Mouse (Mus musculus) monocyte, adult 2 months (primary cell): ENCODE data around the gene Glyctk.

Experiments
- DNase-seq, 2 experiments: peaks; one replicate each; pipeline ENCODE4 v3.0.0; 2022; ENCODE audit warnings: low spot score in 2 of 2, low read depth in 1 of 2

The Glyctk gene

DNA sequence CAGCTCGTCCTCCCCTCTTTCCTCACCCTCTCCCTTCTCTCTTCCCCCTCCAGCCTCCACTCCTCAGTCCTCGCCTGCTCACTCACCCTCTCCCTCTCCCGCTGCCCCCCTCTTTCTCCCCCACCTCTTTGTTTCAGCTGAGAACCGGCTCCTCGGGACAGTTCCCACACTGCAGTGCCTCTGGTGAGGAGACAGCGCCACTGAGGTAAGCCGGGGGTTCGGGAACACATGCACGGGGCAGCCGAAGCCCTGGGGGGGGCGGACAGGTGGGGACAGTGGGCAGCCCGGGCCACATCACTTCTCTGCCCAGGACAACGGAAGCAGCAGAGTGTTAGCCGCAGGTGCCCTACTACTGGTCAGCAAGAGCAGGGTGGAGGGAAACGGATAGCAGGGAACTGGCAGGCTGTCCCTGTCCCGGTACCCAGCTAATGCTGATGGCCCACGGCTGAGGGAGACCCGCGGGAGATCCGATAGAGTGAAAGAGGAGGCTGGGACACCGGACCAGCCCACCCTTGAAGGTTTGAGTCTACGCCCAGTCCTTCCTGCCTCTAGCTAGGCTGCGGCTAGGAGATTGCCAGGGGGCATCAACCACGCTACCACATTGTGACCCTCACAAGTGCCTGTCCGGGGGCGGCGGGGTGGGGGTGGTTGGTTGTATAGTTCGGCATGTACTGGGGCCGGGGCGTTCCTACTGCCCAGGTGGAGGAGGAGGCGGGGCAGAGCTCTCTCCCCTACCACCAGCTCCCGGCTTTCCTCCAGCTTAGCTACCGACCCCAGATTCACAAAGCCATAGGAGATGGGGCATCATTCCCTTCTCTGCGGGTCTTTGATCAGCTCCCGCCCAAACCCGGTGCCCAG, 9.2 kb downstream of the Glyctk start:
- no peak for DNase-seq

DNA sequence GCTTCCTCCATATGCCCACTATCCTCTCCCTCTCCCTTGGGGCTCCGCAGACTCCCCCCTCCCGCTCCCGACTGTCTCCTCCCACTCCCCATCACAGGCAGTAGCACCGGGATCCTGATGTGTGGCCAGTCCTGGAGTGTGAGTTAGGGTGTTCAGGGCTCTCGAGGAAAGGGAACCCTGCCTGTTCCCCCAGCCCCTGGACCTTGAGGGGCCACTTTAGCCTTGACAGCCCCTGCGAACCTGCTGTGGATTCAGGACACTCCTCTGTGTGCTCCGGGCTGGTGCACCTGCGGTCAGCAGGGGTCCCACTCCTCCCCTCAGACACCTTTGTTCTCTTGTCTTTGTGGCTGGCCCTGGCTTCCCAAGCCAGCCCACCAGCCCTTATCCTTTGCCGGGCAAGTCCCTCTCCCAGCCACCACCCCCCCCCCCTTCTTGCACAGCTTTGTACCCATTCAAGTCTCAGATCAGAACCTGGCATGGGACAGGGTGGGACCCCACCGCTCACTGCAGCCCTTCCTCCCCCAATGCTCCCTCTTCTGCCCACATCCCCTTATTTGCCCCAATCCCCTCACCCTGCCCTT, 10.0 kb downstream of the Glyctk start:
- DNase-seq = no peak

DNA sequence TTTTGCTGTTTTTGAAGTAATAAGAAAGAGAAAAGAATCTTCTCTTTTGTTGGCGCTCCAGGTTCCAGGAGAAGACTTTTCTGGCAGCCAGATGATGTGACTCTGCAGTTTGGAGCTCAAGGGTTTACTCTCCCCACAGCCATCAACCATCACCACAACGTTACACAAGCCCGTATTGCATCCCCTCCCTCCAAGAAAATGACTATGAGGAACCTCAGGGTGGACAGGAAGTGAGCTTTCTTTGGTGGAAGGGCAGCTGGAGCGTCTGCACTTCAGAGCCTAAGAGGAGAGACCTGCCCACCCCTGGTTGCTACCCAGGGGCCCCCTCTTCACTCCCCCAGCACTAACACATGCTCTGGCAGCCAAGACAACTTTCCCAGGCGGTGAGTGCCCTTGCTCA, 10.7 kb downstream of the Glyctk start:
- DNase-seq = no peak

DNA sequence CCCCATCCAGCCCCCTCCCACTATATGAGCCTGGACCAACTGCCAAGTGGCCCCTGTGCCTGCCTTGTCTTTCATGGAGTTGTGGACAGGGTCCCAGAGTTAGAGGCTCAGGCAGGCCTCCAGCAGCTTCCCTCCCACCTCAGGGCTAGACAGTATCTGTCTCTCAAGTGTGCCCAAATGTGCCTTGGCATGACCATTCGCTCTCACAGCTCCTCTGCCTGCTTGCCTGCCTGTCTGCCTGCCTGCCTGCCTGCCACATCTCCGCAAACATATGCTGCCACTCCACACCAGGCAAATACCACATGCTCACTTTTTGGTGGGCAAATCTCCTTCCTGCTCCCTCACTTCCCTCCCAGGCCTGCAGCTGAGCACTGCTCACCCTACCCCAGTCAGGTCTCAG, 12.4 kb downstream of the Glyctk start:
- DNase-seq = no peak

DNA sequence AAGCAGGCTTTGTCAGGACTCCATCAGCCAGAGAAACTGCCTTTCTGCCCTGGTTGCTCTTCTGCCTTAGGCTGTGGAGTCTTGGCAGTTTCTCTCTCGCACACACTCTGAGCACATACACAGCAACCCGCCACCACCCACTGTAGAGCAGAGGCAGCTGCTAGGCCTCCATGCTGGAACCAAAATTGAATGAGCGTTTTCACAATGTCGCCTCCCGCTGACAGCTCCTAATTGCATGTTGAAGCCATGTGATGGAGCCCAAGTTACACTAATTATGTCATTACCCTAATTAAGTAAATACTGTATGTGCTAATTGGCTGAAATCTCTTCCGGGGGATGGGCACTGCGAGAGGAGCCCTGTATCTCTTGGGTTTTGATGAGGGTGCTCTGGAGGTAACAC, 13.8 kb downstream of the Glyctk start:
- no peak for DNase-seq

DNA sequence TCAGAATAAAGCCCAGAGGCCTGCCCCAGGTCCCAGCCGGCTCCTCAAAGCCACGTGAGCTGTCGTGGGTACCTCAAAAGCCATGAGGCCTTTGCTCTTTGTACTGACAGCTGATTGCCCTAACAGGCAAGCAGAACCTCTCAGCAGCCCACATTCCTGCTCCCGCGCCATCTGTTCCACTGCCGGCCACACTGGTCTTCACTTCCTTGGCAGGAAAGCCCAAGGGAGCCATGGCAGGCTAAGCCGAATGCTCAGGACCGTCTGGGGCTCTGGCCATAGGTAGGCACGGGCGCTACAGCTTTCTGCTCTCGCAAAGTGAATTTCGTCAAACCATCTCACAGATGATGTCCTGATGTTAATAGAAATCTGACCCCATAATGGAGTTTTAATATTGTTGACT, 16.0 kb downstream of the Glyctk start:
- no peak for DNase-seq

DNA sequence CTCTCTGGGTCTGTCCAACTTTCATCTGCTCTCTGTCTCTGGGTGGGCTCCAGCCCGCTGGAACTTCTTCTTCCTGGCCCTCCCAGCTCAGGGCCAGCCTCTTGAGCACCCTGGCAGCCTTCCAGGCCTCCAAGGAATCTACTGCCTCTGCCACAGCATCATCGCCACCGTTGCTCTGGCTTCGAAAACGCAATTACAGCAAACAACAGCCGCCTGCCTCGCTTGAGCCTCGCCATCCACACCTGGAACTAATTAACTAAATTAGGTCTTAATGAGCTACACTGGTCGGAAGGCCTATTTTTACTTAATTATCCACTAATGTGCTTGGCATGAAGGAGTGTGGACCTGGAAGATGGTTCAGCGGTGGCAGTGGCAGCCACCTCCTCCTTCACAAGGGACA, 18.2 kb downstream of the Glyctk start:
- no peak for DNase-seq

DNA sequence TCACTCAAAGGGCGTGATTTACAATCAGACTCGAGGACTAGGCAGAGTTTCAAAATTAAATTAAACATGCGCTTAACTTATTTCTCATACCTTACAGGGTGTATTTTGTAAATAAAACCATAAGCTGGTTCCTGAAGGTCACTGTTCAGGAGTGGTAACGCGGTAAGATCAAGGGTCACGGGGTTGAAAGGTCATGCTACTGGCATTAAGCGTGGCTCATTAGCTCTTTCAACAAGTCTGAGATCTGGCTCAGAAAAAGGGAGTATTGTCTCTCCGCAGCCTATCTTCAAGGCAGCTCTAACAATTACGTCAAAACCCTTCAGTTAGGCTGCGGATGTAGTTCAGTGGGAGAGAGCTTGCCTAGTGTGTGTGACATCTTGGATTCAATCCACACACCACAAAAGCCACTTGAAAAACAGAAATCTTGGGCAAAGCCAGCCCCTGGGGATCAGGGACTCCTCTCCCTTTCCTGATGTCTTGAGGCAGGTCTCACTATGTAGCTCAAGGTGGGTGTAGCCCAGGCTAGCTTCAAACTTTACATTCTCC, 20.2 kb downstream of the Glyctk start:
- DNase-seq = no peak

GRCm38 (mm10) chr9:106130250-106130649, 27.7 kb downstream of the Glyctk start:
- no peak for DNase-seq

- no peak for DNase-seq
Observed at GRCm38 (mm10) chr9:106129072-106129471, 28.9 kb downstream of the Glyctk start.

DNA sequence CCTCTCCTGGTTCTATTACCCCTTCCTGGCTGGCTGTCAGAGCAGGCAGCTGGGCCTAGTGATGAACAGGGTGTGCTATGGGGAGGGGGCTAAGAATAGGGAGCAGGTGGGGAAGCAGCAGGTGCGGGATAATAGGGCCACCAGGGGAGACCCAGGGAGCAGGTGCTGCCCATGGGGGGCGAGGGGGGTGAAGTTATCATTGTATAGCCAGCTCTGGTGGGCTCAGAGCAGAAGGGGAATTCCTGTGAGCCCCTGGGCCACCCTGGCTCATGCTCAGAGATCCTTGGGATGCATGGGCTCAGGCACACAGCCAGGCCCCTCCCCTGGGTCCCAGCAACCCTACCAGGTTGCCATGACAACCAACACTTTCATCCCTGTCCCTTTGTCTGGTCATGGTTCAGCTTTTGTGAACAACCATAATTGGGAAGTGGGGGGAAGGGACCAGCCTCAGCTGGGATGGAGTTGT, 31.1 kb downstream of the Glyctk start:
- no peak for DNase-seq

- DNase-seq = no peak
Observed at GRCm38 (mm10) chr9:106123599-106123998, 34.3 kb downstream of the Glyctk start.

- DNase-seq = no peak
Observed at GRCm38 (mm10) chr9:106119075-106119474, 38.9 kb downstream of the Glyctk start.

- no peak for DNase-seq
Observed at GRCm38 (mm10) chr9:106115801-106116424, 42.0 kb downstream of the Glyctk start.

DNA sequence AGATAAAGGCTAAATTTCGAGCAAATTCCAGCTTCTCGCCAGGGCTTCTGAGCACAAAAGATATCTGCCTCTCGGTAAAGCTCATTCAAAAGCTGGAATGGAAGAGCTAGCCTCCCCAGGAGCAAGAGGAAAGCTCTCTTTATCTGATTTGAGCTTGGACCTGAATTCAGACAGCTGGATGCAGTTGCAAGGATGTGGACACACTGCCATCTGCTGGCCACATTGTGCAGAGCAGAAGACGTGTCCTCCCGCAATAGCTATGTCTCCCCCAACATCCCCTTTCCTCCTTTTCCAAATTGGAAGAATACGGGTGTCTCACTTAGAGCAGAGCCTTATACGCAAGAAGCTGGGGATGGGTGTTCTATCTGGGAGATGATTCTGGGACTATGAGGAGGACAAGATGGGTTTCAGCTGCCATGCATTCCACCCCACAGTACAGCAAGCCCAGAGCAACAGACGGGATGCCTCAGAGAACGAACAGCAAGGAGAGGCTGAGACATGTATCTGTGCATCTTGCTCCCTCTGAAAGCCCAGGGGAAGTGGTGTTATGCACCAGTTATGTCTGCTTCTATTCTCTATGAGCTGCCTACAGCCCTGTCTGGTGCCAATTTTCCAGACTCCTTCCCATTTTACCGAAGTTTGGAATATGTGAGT, 45.0 kb downstream of the Glyctk start:
- peak in 1 of 2 experiments; percentile 12 for DNase-seq

DNA sequence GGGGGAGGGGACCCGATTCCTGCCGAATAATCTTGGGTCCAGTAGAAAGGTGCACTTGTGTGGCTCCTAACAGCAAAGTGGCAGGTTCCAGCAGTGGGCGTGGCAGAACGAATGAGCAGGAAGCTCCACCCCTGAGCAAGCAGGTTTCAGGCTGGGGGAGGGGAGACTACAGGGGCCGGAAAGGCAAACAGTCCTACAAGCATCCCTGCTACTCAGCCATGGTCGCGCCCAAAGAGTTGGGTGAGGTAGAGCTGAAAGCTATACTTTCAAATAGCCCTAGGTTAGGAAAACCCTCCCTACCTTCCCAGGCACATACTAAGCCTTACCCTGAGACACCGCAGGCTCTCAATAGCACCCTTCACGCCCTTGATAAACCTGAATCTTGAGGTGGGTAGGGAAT, 51.7 kb downstream of the Glyctk start:
- no peak for DNase-seq

DNA sequence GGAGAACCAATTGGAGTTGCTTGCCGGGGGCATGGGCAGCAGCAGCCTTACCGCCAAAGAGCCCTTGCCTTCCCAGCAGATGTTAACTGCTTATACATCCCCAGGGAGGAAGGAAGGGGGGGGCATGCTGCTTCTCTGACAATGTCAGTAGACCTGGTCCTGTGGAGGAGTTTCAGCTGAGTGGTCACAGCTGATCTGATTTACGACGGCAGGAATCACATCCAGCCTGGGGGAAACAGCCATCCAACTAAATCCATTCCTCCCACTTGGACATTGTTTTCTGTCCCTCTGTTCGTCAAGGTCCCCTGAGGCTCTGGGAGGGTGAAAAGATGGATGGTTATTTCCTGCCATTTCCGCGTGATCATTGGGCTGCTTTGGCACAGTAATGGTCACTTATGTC, 53.5 kb downstream of the Glyctk start:
- no peak for DNase-seq
